Mouse (Mus musculus) c-Kit-negative CD71-positive TER-119-positive erythroid progenitor cells, embryonic 14.5 days (primary cell): ENCODE results near the gene Antxr2.

Experiments
- DNase-seq: peaks from one replicate; pipeline ENCODE4 v3.0.0-alpha.2; 2013; ENCODE audit warnings: low read depth, low spot score

Antxr2 gene

GRCm38 (mm10) chr5:97995881-97996280 is 35.0 kb downstream of the Antxr2 start:
- DNase-seq, result no peak

DNA sequence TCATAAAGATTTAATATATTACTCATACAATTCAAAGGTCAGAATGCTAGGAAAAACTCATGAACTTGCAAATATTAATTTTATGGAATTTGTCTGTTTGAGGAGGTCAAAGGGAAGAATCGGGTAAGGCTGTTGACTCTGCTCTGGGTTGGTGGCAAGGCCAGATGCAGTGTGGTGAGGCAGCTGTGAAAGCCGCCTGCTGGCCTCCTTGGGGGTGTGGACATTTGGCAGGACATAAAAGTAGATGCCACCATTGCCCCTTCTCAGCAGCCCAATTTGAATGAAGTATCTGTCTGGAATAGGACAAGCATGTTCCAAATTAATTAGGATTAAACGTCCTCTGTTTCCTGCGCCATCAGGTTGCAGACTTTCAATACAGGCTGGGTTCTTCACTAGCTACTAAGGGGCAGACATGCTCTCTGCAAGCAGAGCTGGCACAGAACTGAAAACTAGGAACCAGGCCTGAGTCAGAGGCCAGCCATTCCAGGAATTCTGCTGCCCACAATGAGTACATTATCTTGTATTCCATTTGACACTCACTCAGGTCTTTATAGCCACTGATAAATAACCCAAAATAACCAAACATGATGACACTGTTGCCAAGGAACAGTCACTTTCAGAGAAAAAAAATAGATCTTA is 44.1 kb downstream of the Antxr2 start:
- no peak for DNase-seq

GRCm38 (mm10) chr5:97983375-97983774 is 47.5 kb downstream of the Antxr2 start:
- DNase-seq, result no peak

GRCm38 (mm10) chr5:97980472-97980871 is 50.4 kb downstream of the Antxr2 start:
- DNase-seq, result no peak

- DNase-seq, result no peak
Measured at GRCm38 (mm10) chr5:97973293-97973692, 57.5 kb downstream of the Antxr2 start.

- no peak for DNase-seq
Measured at GRCm38 (mm10) chr5:97972029-97972428, 58.8 kb downstream of the Antxr2 start.

DNA sequence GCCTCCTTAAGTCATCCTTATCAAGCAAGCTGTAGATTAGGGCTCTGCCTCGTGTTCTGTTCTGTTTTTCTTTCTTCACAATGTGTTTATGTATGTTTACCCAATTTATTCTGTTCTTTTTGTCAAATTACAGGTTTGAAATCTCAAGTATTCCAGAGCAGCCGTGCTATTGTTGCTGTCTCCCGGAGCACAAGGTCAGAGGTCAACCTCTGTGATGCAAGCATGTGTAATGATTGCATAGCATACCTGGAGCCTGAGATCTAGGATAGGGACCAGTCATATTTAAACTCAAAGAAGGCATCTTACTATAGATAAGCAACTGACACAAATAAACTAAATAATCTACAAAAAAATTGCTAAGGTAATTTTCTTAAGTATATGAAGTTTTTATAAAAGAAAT is 59.6 kb downstream of the Antxr2 start:
- DNase-seq, result no peak

- DNase-seq, result no peak
Measured at GRCm38 (mm10) chr5:97967044-97967443, 63.8 kb downstream of the Antxr2 start.

DNA sequence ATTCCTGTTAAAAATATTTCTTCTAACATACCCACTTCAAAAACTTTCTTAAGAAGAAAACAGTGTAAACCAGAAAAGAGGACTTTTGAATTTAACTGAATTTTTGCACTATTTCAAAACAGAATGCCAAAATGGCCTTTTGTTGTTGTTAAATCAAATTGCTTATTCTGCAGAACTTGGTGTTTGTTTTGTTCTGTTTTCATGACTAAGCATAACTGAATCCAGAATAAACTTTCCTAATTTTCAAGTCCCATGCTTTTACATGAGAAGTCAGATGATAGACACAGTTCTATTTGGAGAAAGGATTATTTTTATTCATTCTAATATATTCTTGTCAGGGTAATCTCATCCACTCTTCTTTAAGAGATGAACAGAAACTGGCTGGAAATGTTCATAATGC is 64.7 kb downstream of the Antxr2 start:
- DNase-seq, result no peak

DNA sequence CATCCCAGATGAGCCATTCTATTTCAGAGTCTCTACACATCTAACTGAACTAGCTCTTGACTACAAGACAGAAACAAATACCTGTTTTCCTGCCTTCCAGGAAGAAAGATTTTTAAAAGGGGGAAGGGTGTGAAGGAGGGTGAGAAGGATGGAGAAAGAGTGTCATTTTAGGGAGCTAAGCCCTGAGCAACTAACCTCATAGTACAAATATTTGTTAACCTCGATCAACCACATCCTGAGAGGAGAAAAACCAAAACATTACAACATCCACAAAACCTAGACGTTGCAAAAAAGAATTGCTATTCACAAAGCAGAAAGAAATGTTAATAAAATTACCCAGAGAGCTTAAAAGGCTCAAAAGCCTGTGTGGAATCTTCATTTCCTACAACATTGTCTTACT is 66.4 kb downstream of the Antxr2 start:
- DNase-seq, result no peak

- DNase-seq, result no peak
Measured at GRCm38 (mm10) chr5:97962512-97962911, 68.3 kb downstream of the Antxr2 start.

GRCm38 (mm10) chr5:97961786-97962185 is 69.1 kb downstream of the Antxr2 start:
- DNase-seq, result no peak

GRCm38 (mm10) chr5:97959651-97960050 is 71.2 kb downstream of the Antxr2 start:
- no peak for DNase-seq

DNA sequence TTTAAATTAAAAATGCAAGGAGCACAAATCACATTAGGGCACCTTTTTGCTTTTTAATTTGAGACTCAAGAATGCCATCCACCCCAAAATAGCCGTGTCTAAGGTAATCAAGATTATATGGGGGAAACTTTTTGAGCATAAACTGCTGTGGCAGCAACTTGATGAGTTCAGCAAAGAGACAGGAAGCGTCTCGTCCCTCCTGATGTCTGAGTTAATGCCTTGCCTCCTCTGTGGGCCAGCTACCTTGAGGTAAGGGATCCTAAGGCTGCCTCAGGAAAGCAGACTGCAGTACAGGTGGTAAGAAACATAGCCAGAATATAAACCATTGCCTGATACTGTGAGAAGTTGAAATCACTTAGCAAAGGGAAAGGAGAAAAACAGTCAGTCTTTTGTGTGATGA is 71.8 kb downstream of the Antxr2 start:
- no peak for DNase-seq

DNA sequence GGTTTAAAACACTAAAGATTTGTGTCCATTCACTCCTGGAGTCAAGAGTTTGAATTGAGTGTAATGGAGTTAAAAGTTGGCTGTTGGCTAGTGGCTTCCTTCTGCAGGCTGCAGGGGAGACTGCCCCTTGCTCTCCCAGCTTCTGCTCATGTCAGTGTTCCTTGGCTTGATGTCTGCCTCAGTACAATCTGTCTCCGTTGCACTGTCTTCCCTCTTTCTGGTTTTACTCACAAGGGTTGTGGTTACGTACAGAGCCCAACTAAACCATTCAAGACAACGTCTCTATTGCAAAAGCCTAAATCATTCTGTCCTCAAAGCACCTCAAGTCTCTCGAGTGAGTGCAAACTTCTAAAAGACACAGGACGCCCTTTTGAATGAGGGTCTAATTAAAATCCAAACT is 73.3 kb downstream of the Antxr2 start:
- DNase-seq, result no peak

DNA sequence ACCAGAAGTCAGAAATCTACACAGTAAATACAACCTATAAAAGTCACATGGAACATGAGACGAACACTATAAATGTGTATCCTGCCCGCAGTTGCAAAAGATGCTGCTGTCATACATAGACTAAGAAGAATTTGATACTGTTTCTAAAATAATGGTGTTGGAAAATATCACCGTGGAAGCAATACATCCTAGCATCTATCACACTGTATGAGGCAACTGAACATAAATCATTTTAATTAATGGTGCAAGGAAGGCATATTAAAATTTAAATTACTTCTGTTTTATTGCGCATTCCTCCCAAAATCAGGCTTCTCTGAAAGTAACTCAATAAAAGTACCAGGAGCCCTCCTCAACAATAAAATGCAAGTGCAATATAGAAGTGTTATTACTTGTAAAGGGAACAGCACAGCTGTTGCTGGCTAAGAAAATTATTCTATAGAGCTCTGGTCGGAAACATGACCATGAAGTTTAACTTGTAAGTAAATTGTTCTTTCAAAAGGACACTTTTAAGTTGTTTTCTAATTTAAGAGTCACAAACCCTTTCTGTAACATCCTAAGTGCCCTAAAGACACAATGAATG is 76.6 kb downstream of the Antxr2 start:
- no peak for DNase-seq

DNA sequence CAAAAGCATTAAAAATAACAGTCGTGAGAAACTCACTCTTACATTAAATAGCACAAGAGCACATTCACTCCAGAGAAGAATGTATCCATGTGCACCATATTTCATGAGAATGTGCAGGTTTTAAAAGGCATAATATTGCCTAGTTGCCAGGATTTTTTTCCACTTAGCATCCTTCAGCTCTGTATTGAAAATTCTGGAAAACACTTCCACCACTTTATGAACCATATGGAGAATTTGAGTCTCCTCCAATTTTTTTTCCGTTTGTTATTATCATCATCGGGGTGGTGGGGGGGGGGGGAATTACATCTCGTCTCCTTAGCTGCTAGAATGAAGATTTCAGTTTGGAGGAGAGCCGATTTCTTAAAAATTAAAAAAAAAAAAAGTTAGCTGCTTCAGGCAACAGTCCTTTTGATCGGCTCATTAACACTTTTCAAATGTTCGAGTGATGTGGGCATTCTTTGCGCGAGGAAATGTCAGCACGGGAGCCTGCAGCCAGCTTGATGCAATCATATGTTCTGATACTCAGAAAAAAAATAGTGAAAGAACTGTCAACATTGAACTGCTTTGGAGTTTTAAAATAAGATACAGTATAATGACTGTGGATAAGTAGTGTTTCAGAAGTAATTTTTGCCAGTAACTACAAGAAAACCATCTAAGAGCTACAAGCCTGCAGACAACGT is 77.5 kb downstream of the Antxr2 start:
- DNase-seq, result no peak

- no peak for DNase-seq
Measured at GRCm38 (mm10) chr5:97947261-97947660, 83.6 kb downstream of the Antxr2 start.

GRCm38 (mm10) chr5:97946236-97946635 is 84.6 kb downstream of the Antxr2 start:
- DNase-seq, result no peak

- no peak for DNase-seq
Measured at GRCm38 (mm10) chr5:97935140-97936129, 95.4 kb downstream of the Antxr2 start.

- no peak for DNase-seq
Measured at GRCm38 (mm10) chr5:97917654-97918053, 113.2 kb downstream of the Antxr2 start.

DNA sequence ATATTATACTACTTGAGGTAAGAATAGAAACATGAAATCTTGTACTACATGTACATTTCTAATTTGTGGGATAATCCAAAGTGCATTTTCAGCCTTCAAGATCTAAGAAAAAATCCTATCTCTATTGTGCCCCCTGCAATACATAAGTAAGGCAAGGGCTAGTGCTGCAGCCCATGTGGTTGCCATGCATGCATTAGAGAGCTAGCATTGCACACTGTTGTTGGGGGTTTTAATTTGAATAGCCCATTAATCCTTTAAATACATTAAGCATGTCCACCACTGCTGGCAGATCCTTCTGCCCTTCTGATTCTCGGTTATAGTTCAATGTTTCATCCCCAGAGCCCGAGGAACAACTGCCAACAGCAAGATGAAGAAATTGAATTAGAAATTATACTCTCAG is 116.0 kb downstream of the Antxr2 start:
- DNase-seq, result no peak
